In genomic region chr7:64391479-64391878, GRCm38 (mm10) we compare ENCODE assay signal across 8 mouse cellular contexts. TPM values are rescaled to one million over a fixed set of nuclear protein-coding genes. Genes with fewer than 3 reads are reported as not detected.
A peak's percentile ranks its signal among the peaks of the same experiment; 100 is the strongest.
DNase-seq lines count a peak whose midpoint lies in the region; ATAC-seq and TF ChIP-seq lines count a peak whose summit lies in the region.

No protein-coding gene starts in this region.

- peak overlapping the region; percentile 94 for H3K9ac ChIP-seq in MEL (ENCODE audit: control insufficient read depth, low read depth, low read length, poor library complexity, severe bottlenecking)
- H3K9ac ChIP-seq in neural tube, embryonic 11.5 days (ENCODE audit: low read length): peak overlapping the region; percentile 65

- peak overlapping the region; percentile 71 for H3K4me2 ChIP-seq in neural tube, embryonic 11.5 days (ENCODE audit: low read depth)

- TF ChIP-seq CTCF in MEL (IDR thresholded peaks at IDR 0.05 in 2 of 3, conservative IDR thresholded peaks at IDR 0.05 in 1 of 3; ENCODE audit: control insufficient read depth in 1 of 3, insufficient read depth in 1 of 3, low read depth in 2 of 3, low read length in 3 of 3, poor library complexity in 1 of 3, severe bottlenecking in 1 of 3): no peak

- 5% methylated on average over 8 of the region's 8 CpGs for WGBS in limb, embryonic 10.5 days
- 4% methylated on average over 8 of the region's 8 CpGs for WGBS in neural tube, embryonic 11.5 days

- no peak for TF ChIP-seq RAD21 in MEL (IDR thresholded peaks at IDR 0.05; ENCODE audit: low read depth, low read length)

- no peak for ATAC-seq in neural tube, embryonic 11.5 days (ENCODE audit: insufficient read depth, low FRiP score, low TSS enrichment)

- H3K9me3 ChIP-seq in MEL (replicated peaks; ENCODE audit: insufficient read depth, low read length): no peaks in the 10 kb centered on the region
- H3K9me3 ChIP-seq in erythroblast, embryonic 14.5 days (ENCODE audit: control insufficient read depth, low read length): no peaks in the 10 kb centered on the region
- no peaks in the 10 kb centered on the region for H3K9me3 ChIP-seq in limb, embryonic 10.5 days (replicated peaks)
- H3K9me3 ChIP-seq in neural tube, embryonic 11.5 days (ENCODE audit: control insufficient read depth, low read length): no peaks in the 10 kb centered on the region

- peak; percentile 23 for DNase-seq in kidney, adult 11 months
- no peak for DNase-seq in kidney, postnatal 10 days
- peak; percentile 57 for DNase-seq in MEL (ENCODE audit: low read depth, low spot score)
- no peak for DNase-seq in limb, embryonic 10.5 days (ENCODE audit: low spot score)
- DNase-seq in neural tube, embryonic 11.5 days (ENCODE audit: low spot score): peak; percentile 10
- no peak for DNase-seq in urinary bladder, postnatal 4 days (ENCODE audit: low spot score in 2 of 2)
- no peak for DNase-seq in frontal cortex, postnatal 14 days (ENCODE audit: low spot score in 2 of 2)

- peak overlapping the region; percentile 93 to 95 for H3K4me3 ChIP-seq in MEL (ENCODE audit: control insufficient read depth in 1 of 2, insufficient read depth in 1 of 2, low read depth in 2 of 2, low read length in 2 of 2)
- H3K4me3 ChIP-seq in erythroblast, embryonic 14.5 days (replicated peaks): peak overlapping the region; percentile 70
- peak overlapping the region; percentile 78 for H3K4me3 ChIP-seq in limb, embryonic 10.5 days
- H3K4me3 ChIP-seq in neural tube, embryonic 11.5 days (ENCODE audit: low read depth, low read length): peak overlapping the region; percentile 77

- H3K4me1 ChIP-seq in MEL (ENCODE audit: control insufficient read depth in 1 of 2, insufficient read depth in 2 of 2, low read length in 2 of 2): peaks cover 3 to 4% of the 10 kb centered on the region in 2 experiments
- H3K4me1 ChIP-seq in erythroblast, embryonic 14.5 days (ENCODE audit: control insufficient read depth): peaks cover 24% of the 10 kb centered on the region
- H3K4me1 ChIP-seq in limb, embryonic 10.5 days: peaks cover 13% of the 10 kb centered on the region
- peaks cover 4% of the 10 kb centered on the region for H3K4me1 ChIP-seq in neural tube, embryonic 11.5 days (ENCODE audit: control insufficient read depth, insufficient read depth, low read length)

- TF ChIP-seq POLR2A in MEL (IDR thresholded peaks at IDR 0.05; ENCODE audit: control insufficient read depth in 1 of 2, insufficient read depth in 1 of 2, low read depth in 1 of 2, low read length in 2 of 2, poor library complexity in 1 of 2): no peak

- H3K27ac ChIP-seq in MEL (ENCODE audit: control insufficient read depth, low read depth, low read length): peak overlapping the region; percentile 68
- peak overlapping the region; percentile 85 for H3K27ac ChIP-seq in limb, embryonic 10.5 days
- H3K27ac ChIP-seq in neural tube, embryonic 11.5 days (ENCODE audit: low read depth, low read length): no peak overlapping the region

- H3K27me3 ChIP-seq in MEL (ENCODE audit: control insufficient read depth in 1 of 2, insufficient read depth in 2 of 2, low read length in 2 of 2): no peaks in the 10 kb centered on the region
- no peaks in the 10 kb centered on the region for H3K27me3 ChIP-seq in erythroblast, embryonic 14.5 days (ENCODE audit: control insufficient read depth)
- H3K27me3 ChIP-seq in limb, embryonic 10.5 days (ENCODE audit: low read depth, poor library complexity, severe bottlenecking): no peaks in the 10 kb centered on the region
- H3K27me3 ChIP-seq in neural tube, embryonic 11.5 days (ENCODE audit: control insufficient read depth, insufficient read depth, low read length): no peaks in the 10 kb centered on the region

- peaks cover 18 to 21% of the 10 kb centered on the region in 2 experiments for H3K36me3 ChIP-seq in MEL (ENCODE audit: control insufficient read depth in 1 of 2, insufficient read depth in 2 of 2, low read length in 2 of 2)
- peaks cover 33% of the 10 kb centered on the region for H3K36me3 ChIP-seq in erythroblast, embryonic 14.5 days (ENCODE audit: control insufficient read depth)
- peaks cover 33% of the 10 kb centered on the region for H3K36me3 ChIP-seq in limb, embryonic 10.5 days
- H3K36me3 ChIP-seq in neural tube, embryonic 11.5 days (ENCODE audit: control insufficient read depth, insufficient read depth, low read length): no peaks in the 10 kb centered on the region; the same call in 1 of the 2 replicates

- H3K79me2 ChIP-seq in MEL (ENCODE audit: control insufficient read depth, insufficient read depth, low read length, poor library complexity): peaks cover 25% of the 10 kb centered on the region

- TF ChIP-seq EP300 in MEL (IDR thresholded peaks at IDR 0.05; ENCODE audit: low read depth in 1 of 2, low read length in 2 of 2): no peak

TF ChIP-seq in MEL, 35 proteins besides CTCF, POLR2A, EP300 and RAD21:
- TF ChIP-seq SMC3 (IDR thresholded peaks at IDR 0.05; ENCODE audit: low read depth, low read length): no peak
- TF ChIP-seq SIN3A (IDR thresholded peaks at IDR 0.05; ENCODE audit: low read length): no peak
- no peak for TF ChIP-seq USF2 (IDR thresholded peaks at IDR 0.05; ENCODE audit: borderline replicate concordance in 1 of 2, insufficient read depth in 1 of 2, low read depth in 1 of 2, low read length in 2 of 2)
- no peak for TF ChIP-seq POLR2AphosphoS5 (IDR thresholded peaks at IDR 0.05; ENCODE audit: borderline replicate concordance, low read depth, low read length)
- no peak for TF ChIP-seq GATA1 (IDR thresholded peaks at IDR 0.05; ENCODE audit: low read depth, low read length)
- TF ChIP-seq BHLHE40 (IDR thresholded peaks at IDR 0.05; ENCODE audit: borderline replicate concordance, low read depth, low read length): no peak
- no peak for TF ChIP-seq NELFE (IDR thresholded peaks at IDR 0.05; ENCODE audit: low read depth, low read length)
- TF ChIP-seq ELF1 (IDR thresholded peaks at IDR 0.05; ENCODE audit: low read depth, low read length): no peak
- no peak for TF ChIP-seq TBP (IDR thresholded peaks at IDR 0.05; ENCODE audit: low read depth, low read length)
- TF ChIP-seq MAZ (IDR thresholded peaks at IDR 0.05; ENCODE audit: low read depth, low read length): no peak

RNA-seq across cellular contexts. Expression of gene Mphosph10, which starts 0.6 kb away (rescaled TPM):
- 74.6 and 87.9 TPM in 2 replicates for total RNA-seq in MEL (2012; rRNA removed)
- 100 to 1,000 TPM in 1 of 2 experiments, 10 to 100 TPM in 1; 77.6 to 290 TPM for polyA plus RNA-seq in MEL (2012; ENCODE audit: insufficient read depth in 1 of 2, insufficient read length in 2 of 2, low read depth in 1 of 2, low replicate concordance in 2 of 2, missing spikeins in 1 of 2)
- 0.21 and 0.35 TPM in 2 replicates for polyA plus RNA-seq in erythroblast, embryonic 14.5 days (2012)
- polyA plus RNA-seq in limb, embryonic 10.5 days (2016; fragmentation: Nextera tagmentation; extraction: Ambion mirVana): 51.9 and 53.3 TPM in 2 replicates
- 51.9 and 54.4 TPM in 2 replicates for polyA plus RNA-seq in neural tube, embryonic 11.5 days (2014; fragmentation: Nextera tagmentation; extraction: Ambion mirVana)

RNA-seq across cellular contexts. Expression of gene Mcee, which starts 0.9 kb away (rescaled TPM):
- total RNA-seq in MEL (2012; rRNA removed): 11.4 and 18.2 TPM in 2 replicates
- polyA plus RNA-seq in MEL (2012; ENCODE audit: insufficient read depth in 1 of 2, insufficient read length in 2 of 2, low read depth in 1 of 2, low replicate concordance in 2 of 2, missing spikeins in 1 of 2): 10 to 100 TPM in 1 of 2 experiments, not detected in 1; 22.6 TPM
- 0.24 and 0.35 TPM in 2 replicates for polyA plus RNA-seq in erythroblast, embryonic 14.5 days (2012)
- 42.2 and 45.1 TPM in 2 replicates for polyA plus RNA-seq in limb, embryonic 10.5 days (2016; fragmentation: Nextera tagmentation; extraction: Ambion mirVana)
- polyA plus RNA-seq in neural tube, embryonic 11.5 days (2014; fragmentation: Nextera tagmentation; extraction: Ambion mirVana): 34.2 and 39.7 TPM in 2 replicates

RNA-seq across cellular contexts. Expression of gene Fan1, which starts 17.6 kb away (rescaled TPM):
- 2.9 and 3.1 TPM in 2 replicates for total RNA-seq in MEL (2012; rRNA removed)
- 1 to 10 TPM in 1 of 2 experiments, not detected in 1; 3.6 TPM for polyA plus RNA-seq in MEL (2012; ENCODE audit: insufficient read depth in 1 of 2, insufficient read length in 2 of 2, low read depth in 1 of 2, low replicate concordance in 2 of 2, missing spikeins in 1 of 2)
- 0.04 and 0.05 TPM in 2 replicates for polyA plus RNA-seq in erythroblast, embryonic 14.5 days (2012)
- 8.8 and 9.7 TPM in 2 replicates for polyA plus RNA-seq in limb, embryonic 10.5 days (2016; fragmentation: Nextera tagmentation; extraction: Ambion mirVana)
- 6.1 and 6.4 TPM in 2 replicates for polyA plus RNA-seq in neural tube, embryonic 11.5 days (2014; fragmentation: Nextera tagmentation; extraction: Ambion mirVana)

Comparison
In these comparisons a context has a peak if more than half of its experiments do, and no peak if none do; other contexts are left out.
1. DNase-seq: peak in kidney, adult 11 months (single experiment), MEL (single experiment) and neural tube, embryonic 11.5 days (single experiment); none in kidney, postnatal 10 days (single experiment), limb, embryonic 10.5 days (single experiment), urinary bladder, postnatal 4 days (0 of 2) and frontal cortex, postnatal 14 days (0 of 2).
2. RNA of gene Mphosph10, which starts 0.6 kb away (polyA plus RNA-seq): 77.6 to 290 TPM in MEL, 51.9 to 54.4 TPM in neural tube, embryonic 11.5 days and 51.9 to 53.3 TPM in limb, embryonic 10.5 days; 0.21 to 0.35 TPM in erythroblast, embryonic 14.5 days; every median in the first group is over 10 times any median in the second.
3. Peak in every context shown above with its lines, with median percentiles within 50 percentile points of each other: H3K4me3 ChIP-seq.